Mouse (Mus musculus): ENCODE measurements around the gene Prss45.
"Not testable (repeated sequence)": the region's sequence is repeated elsewhere in the genome, so short reads cannot be mapped to it uniquely, and the experiment has no call there.

Gene Prss45

GRCm38 (mm10) chr9:110834411-110834810 is at the start of gene Prss45:
Gene Prss45 (plus strand): TSS chr9:110834588.
- no peak for DNase-seq (ENCODE audit: low read depth)

DNA sequence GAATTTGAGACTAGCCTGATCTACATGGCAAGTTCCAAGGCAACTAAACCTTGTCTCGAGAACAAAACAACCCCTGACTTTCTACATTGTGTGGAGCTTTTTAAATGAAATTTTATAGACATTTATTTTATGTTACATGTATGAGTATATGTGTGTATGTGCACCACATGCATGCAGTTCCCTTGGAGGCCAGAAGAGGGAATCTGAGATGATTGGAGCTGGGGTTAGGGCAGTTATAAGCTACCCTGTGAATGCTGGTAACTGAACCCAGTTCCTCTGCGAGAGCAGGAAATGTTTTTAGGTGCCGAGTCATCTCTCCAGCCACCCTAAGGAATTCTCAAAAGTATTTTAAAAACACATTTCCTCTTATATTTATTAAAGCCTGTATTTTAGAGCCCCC is 46.2 kb upstream of the Prss45 start:
- DNase-seq (ENCODE audit: low read depth), result no peak

DNA sequence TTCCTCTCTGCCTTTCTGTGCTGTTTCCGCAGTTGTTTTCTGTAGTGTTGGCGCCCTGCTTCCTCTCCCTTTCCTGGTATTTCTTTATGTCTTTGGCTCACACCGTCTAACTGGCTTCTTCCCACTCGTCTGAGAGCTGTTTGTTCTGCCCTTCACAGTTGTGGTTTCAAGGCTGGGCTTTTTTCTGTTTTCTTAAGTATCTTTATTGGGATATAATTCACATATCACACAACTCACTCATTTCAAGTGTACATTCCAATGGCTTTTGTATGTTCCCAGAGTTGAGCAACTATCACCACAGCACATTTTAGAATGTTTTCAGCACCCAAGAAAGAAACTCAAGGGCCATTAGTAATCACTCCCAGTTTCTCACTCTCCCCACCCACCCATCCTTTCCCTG is 43.9 kb upstream of the Prss45 start:
- no peak for DNase-seq (ENCODE audit: low read depth)

DNA sequence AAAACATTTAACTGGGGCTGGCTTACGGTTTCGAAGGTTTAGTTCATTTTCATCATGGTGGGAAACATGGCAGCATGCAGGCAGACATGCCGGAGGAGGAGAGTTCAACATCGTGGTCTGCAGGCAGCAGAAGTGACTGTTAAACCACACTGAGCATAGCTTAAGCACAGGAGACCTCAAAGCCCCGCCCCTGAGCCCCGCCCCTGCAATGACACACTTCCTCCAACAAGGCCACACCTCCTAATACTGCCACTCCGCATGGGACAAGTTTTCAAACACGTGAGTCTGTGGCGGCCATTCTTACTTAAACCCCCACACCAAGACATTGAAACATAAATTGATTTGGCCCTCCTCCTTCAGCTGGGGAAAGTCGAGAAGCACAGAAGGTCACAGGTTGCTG is 37.4 kb upstream of the Prss45 start:
- peak; percentile 22 for DNase-seq (ENCODE audit: low read depth)

DNA sequence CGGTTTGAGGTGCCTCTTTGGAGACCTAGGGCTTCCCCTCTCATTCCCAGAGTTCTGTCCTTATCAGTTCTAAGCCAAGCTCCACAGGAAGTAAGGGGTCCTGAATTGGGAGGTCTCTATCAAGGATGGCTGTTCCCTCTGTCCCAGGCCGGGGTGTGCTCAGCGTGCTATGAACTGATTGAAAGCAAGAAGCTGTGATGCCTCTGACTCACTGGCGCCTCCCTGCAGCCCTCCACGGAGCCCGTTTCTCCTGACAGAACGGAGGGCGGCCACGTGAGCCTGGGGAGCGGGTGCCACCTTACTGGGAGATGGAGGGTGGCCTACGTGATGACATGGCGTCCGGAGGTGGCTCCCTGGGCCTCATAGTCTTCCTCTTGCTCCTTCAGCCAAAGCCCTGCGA is 36.5 kb upstream of the Prss45 start, which contains the start of gene Prss42:
Prss42 (plus strand) TSS at position 301 of the 400 bp plus-strand sequence.
- DNase-seq (ENCODE audit: low read depth), result no peak

DNA sequence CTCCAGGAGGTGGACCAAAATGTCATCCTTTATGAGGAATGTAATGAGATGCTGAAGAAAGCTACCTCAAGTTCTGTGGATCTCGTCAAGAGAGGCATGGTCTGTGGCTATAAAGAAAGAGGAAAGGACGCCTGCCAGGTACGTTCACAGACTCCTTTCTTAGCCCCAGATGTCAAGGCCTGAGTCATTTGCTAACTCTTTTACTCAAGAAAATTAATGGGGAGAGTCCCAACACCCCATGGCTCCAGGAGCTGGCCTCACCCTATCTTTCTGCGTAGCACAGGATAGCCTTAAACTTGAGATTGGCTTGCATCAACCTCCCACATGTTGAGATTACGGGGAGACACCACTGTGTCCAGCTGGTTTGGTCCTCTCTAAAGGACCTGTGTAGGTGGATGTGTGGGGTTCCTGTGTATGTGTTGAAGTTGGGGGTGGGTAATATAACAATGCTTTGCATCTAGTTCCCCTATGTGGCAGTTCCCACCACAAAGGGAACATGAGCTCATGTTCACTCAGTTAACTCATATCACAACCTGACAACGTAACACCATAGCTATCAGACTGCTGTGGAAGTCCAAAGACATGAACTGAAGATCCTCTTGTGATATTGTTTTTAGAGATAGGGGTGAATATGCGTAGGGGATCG is 33.4 kb upstream of the Prss45 start:
- no peak for DNase-seq (ENCODE audit: low read depth)

DNA sequence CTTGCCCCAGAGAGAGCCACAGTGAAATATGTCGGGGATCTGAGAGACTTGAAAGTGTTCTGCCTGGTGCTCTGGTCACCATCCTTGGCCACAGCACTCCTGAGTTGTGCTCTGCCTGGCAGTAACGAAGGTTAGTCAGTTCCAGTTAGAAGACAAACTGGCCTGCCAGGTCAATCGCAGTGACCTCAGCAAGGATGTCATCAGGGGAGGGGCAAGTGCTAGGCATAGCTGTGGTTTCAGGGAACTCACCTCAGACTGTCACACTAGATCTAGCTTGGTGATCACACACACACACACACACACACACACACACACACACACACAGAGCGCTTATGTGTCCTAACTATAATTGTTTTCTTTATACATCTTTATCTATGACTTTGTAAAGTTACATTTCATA is 31.1 kb upstream of the Prss45 start:
- DNase-seq (ENCODE audit: low read depth), result peak; percentile 48

- no peak for DNase-seq (ENCODE audit: low read depth)
Observed at GRCm38 (mm10) chr9:110810051-110810450, 24.3 kb upstream of the Prss45 start.

- DNase-seq (ENCODE audit: low read depth), result no peak
Observed at GRCm38 (mm10) chr9:110813789-110814188, 20.6 kb upstream of the Prss45 start, which contains the start of gene Prss44. Gene Prss44 (plus strand): TSS chr9:110813994.

DNA sequence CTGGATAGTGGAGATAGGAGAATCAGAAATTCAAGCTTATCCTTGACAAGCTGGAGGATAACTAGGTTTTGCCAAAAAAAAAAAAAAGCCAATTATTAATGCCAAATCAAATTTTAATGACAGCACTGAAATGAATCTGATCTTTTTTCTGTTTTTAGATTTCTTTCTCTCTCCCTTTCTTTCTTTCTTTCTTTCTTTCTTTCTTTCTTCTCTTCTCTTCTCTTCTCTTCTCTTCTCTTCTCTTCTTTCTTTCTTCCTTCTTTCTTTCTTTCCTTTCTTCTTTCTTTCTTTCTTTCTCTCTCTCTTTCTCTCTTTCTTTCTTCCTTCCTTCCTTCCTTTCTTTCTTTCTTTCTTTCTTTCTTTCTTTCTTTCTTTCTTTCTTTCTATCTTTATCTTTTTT is 13.8 kb upstream of the Prss45 start:
- not testable (repeated sequence) for DNase-seq (ENCODE audit: low read depth)

GRCm38 (mm10) chr9:110821436-110821835 is 13.0 kb upstream of the Prss45 start:
- no peak for DNase-seq (ENCODE audit: low read depth)

GRCm38 (mm10) chr9:110825426-110825825 is 9.0 kb upstream of the Prss45 start:
- DNase-seq (ENCODE audit: low read depth), result no peak

GRCm38 (mm10) chr9:110825832-110826231 is 8.6 kb upstream of the Prss45 start:
- DNase-seq (ENCODE audit: low read depth), result peak; percentile 20

- DNase-seq (ENCODE audit: low read depth), result no peak
Observed at GRCm38 (mm10) chr9:110826390-110826789, 8.0 kb upstream of the Prss45 start, which contains the start of gene Prss43. Gene Prss43 (plus strand): TSS chr9:110826690.

DNA sequence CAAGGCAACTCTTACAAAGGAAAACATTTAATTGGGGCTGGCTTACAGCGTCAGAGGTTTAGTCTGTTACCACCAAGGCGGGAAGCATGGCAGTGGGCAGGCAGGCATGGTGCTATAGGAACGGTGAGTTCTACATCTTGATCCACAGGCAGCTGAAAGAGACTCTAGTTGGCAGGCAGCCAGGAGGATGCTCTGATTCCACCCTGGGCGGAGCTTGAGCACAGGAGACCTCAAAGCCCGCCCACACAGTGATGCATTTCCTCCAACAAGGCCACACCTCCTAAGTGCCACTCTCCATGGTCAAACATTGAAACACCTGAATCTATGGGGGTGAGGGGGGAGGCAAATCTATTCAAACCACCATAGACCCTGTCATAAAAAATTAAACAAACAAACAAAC is 1.4 kb upstream of the Prss45 start:
- DNase-seq (ENCODE audit: low read depth), result peak; percentile 55

- no peak for DNase-seq (ENCODE audit: low read depth)
Observed at GRCm38 (mm10) chr9:110834961-110835360, 573 bp downstream of the Prss45 start.

GRCm38 (mm10) chr9:110836112-110836511 is 1.7 kb downstream of the Prss45 start:
- DNase-seq (ENCODE audit: low read depth), result no peak

- no peak for DNase-seq (ENCODE audit: low read depth)
Observed at GRCm38 (mm10) chr9:110840905-110841304, 6.5 kb downstream of the Prss45 start.

- no peak for DNase-seq (ENCODE audit: low read depth)
Observed at GRCm38 (mm10) chr9:110841438-110841837, 7.0 kb downstream of the Prss45 start.

DNA sequence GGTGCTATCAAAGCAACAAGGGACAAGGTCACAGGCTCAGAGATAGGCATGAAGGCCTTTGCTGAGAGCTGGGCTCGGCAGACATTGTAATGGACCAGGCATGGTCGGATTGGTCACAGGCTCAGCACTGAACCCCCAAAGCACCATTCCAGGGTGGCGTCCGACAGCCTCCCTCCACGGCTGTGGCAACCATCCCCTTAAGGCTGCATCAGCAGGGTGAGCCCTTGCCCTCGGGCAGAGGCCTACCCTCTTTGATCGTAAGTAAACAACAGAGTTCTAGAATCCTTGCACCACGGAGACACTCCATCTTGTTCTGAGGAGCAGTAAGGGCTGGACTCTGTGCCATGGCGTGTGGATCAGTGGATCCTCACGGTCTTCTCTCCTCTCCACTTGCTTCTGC is 9.8 kb downstream of the Prss45 start, which contains the start of gene Prss46:
Prss46 (plus strand) TSS at position 301 of the 400 bp plus-strand sequence.
- no peak for DNase-seq (ENCODE audit: low read depth)

- DNase-seq (ENCODE audit: low read depth), result no peak
Observed at GRCm38 (mm10) chr9:110849162-110849561, 14.8 kb downstream of the Prss45 start.

GRCm38 (mm10) chr9:110855903-110856302 is 21.5 kb downstream of the Prss45 start:
- DNase-seq (ENCODE audit: low read depth), result no peak

DNA sequence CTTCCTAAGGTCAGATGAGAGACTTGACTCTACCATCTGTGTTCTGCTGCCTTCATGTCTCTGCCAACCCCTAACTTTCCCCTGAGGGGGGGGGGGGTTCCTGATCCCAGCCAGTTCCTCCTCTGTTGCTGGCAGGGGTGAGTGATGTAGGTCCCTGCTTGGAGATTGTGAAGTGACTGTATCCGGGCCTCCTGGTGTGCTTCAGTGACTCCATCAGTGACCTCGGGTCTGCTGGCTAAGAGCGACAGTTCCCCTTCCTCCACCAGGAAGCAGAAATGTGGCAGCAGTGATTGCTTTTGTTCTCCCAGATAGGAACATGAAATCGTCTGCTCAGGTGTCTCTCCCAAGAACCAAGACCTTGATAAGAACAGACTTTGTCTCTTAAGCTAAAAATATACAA is 22.5 kb downstream of the Prss45 start:
- DNase-seq (ENCODE audit: low read depth), result no peak
